Mouse (Mus musculus): Measurements from ENCODE around the gene Rras.

DNA sequence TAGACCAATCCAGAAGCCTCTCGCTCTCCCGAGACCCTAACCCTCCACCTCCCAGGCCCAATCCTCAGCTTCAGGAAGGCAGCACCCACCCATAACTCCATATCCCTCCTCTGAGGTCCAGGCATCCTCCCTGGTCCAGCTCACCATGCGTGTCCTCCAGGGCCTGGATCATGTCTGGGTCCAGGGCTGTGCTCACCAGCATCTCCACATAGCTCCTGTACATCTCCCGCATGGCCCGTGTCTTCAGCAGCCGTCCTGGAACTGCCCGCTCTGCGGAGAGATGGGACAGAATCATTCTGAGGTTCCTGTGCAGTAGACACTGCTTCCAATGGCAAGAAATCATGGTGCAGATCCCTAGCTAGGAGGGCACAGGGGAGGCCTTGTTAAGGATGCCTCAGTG, 13.1 kb downstream of the Rras start:
- TF ChIP-seq CTCF (IDR thresholded peaks at IDR 0.05; ENCODE audit: control insufficient read depth, insufficient read depth, insufficient read length): no peak
- no peak for TF ChIP-seq MAX (IDR thresholded peaks at IDR 0.05)

Data from C2C12 (cell line).